ENCODE assay signal across 8 mouse cellular contexts in genomic region chr14:79330944-79331561, GRCm38 (mm10). TPM values are rescaled to one million over a fixed set of nuclear protein-coding genes. Genes with fewer than 3 reads are reported as not detected.
DNase-seq lines count a peak whose midpoint lies in the region; ATAC-seq and TF ChIP-seq lines count a peak whose summit lies in the region.

No protein-coding gene starts in this region.

- no peak overlapping the region for H3K27ac ChIP-seq in spleen, adult 2 months (ENCODE audit: insufficient read depth, low read length)
- peak overlapping the region; percentile 45; the same call in 1 of the 2 replicates for H3K27ac ChIP-seq in forebrain, postnatal 0 days (ENCODE audit: low read depth, low read length)
- peak overlapping the region; percentile 78 for H3K27ac ChIP-seq in liver, embryonic 15.5 days (replicated peaks)

- no peak for DNase-seq in spleen, adult 2 months (ENCODE audit: low read depth in 1 of 2, low spot score in 2 of 2)
- no peak for DNase-seq in spleen, postnatal 14 days (ENCODE audit: low spot score in 2 of 2)
- peak; percentile 24 for DNase-seq in forebrain, postnatal 0 days
- no peak for DNase-seq in urinary bladder, postnatal 36 days (ENCODE audit: low spot score in 2 of 2)
- no peak for DNase-seq in layer of hippocampus, adult 8-10 months (ENCODE audit: low spot score in 2 of 2)
- DNase-seq in adrenal gland, adult (ENCODE audit: inconsistent age in 2 of 2, low spot score in 1 of 2) = no peak
- no peak for DNase-seq in urinary bladder, postnatal 10 days (ENCODE audit: low spot score)

- no peaks in the 10 kb centered on the region for H3K27me3 ChIP-seq in spleen, adult 2 months (ENCODE audit: control insufficient read depth, insufficient read depth, low read length)
- no peaks in the 10 kb centered on the region for H3K27me3 ChIP-seq in forebrain, postnatal 0 days (ENCODE audit: insufficient read depth, low read length)
- no peaks in the 10 kb centered on the region for H3K27me3 ChIP-seq in liver, embryonic 15.5 days

- no peak for TF ChIP-seq CTCF in spleen, adult 2 months (IDR thresholded peaks at IDR 0.05; ENCODE audit: extremely low read depth, insufficient read depth, insufficient read length, insufficient replicate concordance)
- TF ChIP-seq CTCF in forebrain, postnatal 0 days (IDR thresholded peaks at IDR 0.05; ENCODE audit: low read depth) = no peak

- H3K9me3 ChIP-seq in forebrain, postnatal 0 days (ENCODE audit: low read length) = no peaks in the 10 kb centered on the region
- H3K9me3 ChIP-seq in liver, embryonic 15.5 days (replicated peaks) = no peaks in the 10 kb centered on the region

- peak overlapping the region; percentile 40 for H3K9ac ChIP-seq in forebrain, postnatal 0 days
- peak overlapping the region; percentile 43; the same call in 1 of the 2 replicates for H3K9ac ChIP-seq in liver, embryonic 15.5 days

- peaks cover 3% of the 10 kb centered on the region; the same call in 1 of the 2 replicates for H3K4me1 ChIP-seq in spleen, adult 2 months (ENCODE audit: control insufficient read depth, insufficient read depth, insufficient read length)
- 0 out of 2 replicates have a peak, but pooled peaks cover 7% of the 10 kb centered on the region for H3K4me1 ChIP-seq in forebrain, postnatal 0 days (ENCODE audit: insufficient read depth)
- H3K4me1 ChIP-seq in liver, embryonic 15.5 days (replicated peaks) = peaks cover 31% of the 10 kb centered on the region

- TF ChIP-seq POLR2A in spleen, adult 2 months (IDR thresholded peaks at IDR 0.05; ENCODE audit: low read depth, low read length) = no peak

- ATAC-seq in forebrain, postnatal 0 days = peak; percentile 91
- ATAC-seq in liver, embryonic 15.5 days (ENCODE audit: insufficient read depth) = peak; percentile 94

- WGBS in spleen, adult 2 months = 4% methylated on average over 16 of the region's 16 CpGs
- 35% methylated on average over 16 of the region's 16 CpGs for WGBS in forebrain, postnatal 0 days
- WGBS in liver, embryonic 15.5 days (ENCODE audit: insufficient replicate concordance) = 9% methylated on average over 16 of the region's 16 CpGs

- peak overlapping the region; percentile 6; the same call in 1 of the 2 replicates for H3K4me3 ChIP-seq in spleen, adult 2 months (ENCODE audit: extremely low read depth, insufficient read depth, insufficient read length)
- peak overlapping the region; percentile 28 for H3K4me3 ChIP-seq in forebrain, postnatal 0 days (ENCODE audit: low read depth, low read length)
- H3K4me3 ChIP-seq in liver, embryonic 15.5 days (replicated peaks) = peak overlapping the region; percentile 56

- H3K4me2 ChIP-seq in forebrain, postnatal 0 days (ENCODE audit: low read depth) = peak overlapping the region; percentile 44
- peak overlapping the region; percentile 83 for H3K4me2 ChIP-seq in liver, embryonic 15.5 days

- H3K36me3 ChIP-seq in spleen, adult 2 months (ENCODE audit: control insufficient read depth, insufficient read depth, low read length) = peaks cover 6% of the 10 kb centered on the region; the same call in 1 of the 2 replicates
- H3K36me3 ChIP-seq in forebrain, postnatal 0 days (ENCODE audit: insufficient read depth) = 0 out of 2 replicates have a peak, but pooled peaks cover 5% of the 10 kb centered on the region
- H3K36me3 ChIP-seq in liver, embryonic 15.5 days (replicated peaks) = peaks cover 23% of the 10 kb centered on the region

RNA-seq across cellular contexts. Expression of gene Rgcc, which starts 29.6 kb away (rescaled TPM):
- polyA plus RNA-seq in spleen, adult 2 months (2012; rRNA removed) = 57.6 and 94.0 TPM in 2 replicates
- 33.3 and 55.5 TPM in 2 replicates for total RNA-seq in forebrain, postnatal 0 days (2014; rRNA removed)
- 31.2 and 33.9 TPM in 2 replicates for polyA plus RNA-seq in forebrain, postnatal 0 days (2015; fragmentation: Nextera tagmentation; extraction: Ambion mirVana)
- 291 and 294 TPM in 2 replicates for polyA plus RNA-seq in liver, embryonic 15.5 days (2015; fragmentation: Nextera tagmentation; extraction: Ambion mirVana)
- total RNA-seq in layer of hippocampus, adult 8-10 months (2022) = 10 to 100 TPM; 32.3 to 39.8 (median 33.4) TPM

RNA-seq across cellular contexts. Expression of gene Naa16, which starts 59.5 kb away (rescaled TPM):
- 1.5 and 2.1 TPM in 2 replicates for polyA plus RNA-seq in spleen, adult 2 months (2012; rRNA removed)
- total RNA-seq in forebrain, postnatal 0 days (2014; rRNA removed) = 5.7 and 10.9 TPM in 2 replicates
- polyA plus RNA-seq in forebrain, postnatal 0 days (2015; fragmentation: Nextera tagmentation; extraction: Ambion mirVana) = 8.5 and 10.5 TPM in 2 replicates
- polyA plus RNA-seq in liver, embryonic 15.5 days (2015; fragmentation: Nextera tagmentation; extraction: Ambion mirVana) = 24.4 and 26.5 TPM in 2 replicates
- 10 to 100 TPM; 14.6 to 17.0 (median 16.3) TPM for total RNA-seq in layer of hippocampus, adult 8-10 months (2022)

Comparison
In these comparisons a context has a peak if more than half of its experiments do, and no peak if none do; other contexts are left out.
1. H3K4me3 ChIP-seq: peak in every context shown above with its lines; median percentile 56 in liver, embryonic 15.5 days; 28 in forebrain, postnatal 0 days; 6 in spleen, adult 2 months.